Mouse (Mus musculus) left cerebral cortex, adult 2 months (tissue): ENCODE results near the gene Sgip1. TPM values are rescaled to one million over a fixed set of nuclear protein-coding genes. Genes with fewer than 3 reads are reported as not detected.
A peak's percentile ranks its signal among the peaks of the same experiment; 100 is the strongest.

Experiments
- DNase-seq, 2 experiments: peaks; one replicate each; pipeline ENCODE4 v3.0.0; 2021 to 2022; ENCODE audit warnings: low spot score in 2 of 2, mixed read lengths in 1 of 2; ENCODE audit errors: extremely low spot score in 1 of 2
- H3K27ac ChIP-seq: fragments of 200-600 bp; 2 replicates; pipeline ENCODE4 v1.8.1; 2022
- H3K4me3 ChIP-seq: fragments of 200-600 bp; 2 replicates; pipeline ENCODE4 v1.8.1; 2022
- CTCF ChIP-seq: fragments of 200-600 bp; IDR thresholded peaks from 2 replicates; pipeline ENCODE4 v1.8.1; 2022; ENCODE audit warnings: antibody characterized with exemption, mild to moderate bottlenecking, moderate library complexity
- intact Hi-C: fragments of 180-260 bp; cut with DNase I; formaldehyde crosslinking; loops from one replicate; pipeline ENCODE4 v1.15.1; 2025
- total RNA-seq, 2 experiments: library from RNA; stranded (reverse); gene quantifications; 2 replicates each; pipeline ENCODE4 v1.2.3; 2021

Gene Sgip1
- total RNA-seq, 2 experiments from 2014 or later = 293 to 300 TPM

DNA sequence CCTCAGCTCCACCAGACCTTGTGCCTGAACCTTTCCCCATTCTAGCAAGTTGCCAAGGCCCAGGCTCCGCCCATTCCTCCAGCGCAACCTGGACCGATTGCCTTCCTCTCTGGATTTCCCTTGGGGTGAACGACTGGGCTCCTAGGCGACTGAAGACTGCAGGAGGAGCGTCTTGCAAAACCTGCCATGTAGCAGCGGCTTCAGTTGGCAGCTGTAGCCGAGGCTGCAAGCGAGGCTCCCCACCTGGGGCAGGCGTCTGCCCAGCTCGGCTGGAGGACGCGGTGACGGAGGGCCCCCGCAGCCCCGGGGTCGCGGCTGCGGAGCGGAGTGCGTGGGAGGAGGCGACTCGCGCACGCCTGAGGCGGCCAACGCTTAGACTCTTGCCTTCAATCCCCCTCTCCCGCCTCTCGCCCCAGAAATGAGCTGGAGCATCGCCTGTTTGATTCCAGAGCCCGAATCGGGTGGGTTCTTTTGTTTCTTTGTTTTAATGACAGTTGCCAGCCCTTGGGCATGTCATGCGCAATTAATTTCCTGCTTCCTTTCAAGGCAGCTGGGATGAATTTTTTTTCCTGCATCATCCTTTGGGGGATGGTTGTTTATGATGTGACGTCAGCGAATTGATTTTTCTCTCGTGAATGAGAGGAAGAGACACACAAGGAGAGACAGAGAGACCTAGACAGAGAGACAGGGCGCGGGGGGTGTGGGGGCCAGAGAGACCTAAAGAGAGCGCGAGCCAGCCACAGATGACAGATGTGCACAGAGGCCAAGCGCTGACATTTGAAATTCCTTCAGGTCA, 18.2 kb downstream of the Sgip1 start:
- intact Hi-C loops = no loop called here
- DNase-seq = peak; percentile 64 to 70
- peak overlapping the region; percentile 79 for H3K4me3 ChIP-seq
- peak overlapping the region; percentile 98 for H3K27ac ChIP-seq
- TF ChIP-seq CTCF = no peak

- Histone ChIP-seq H3K4me3 (peak overlapping the region; percentile 79), H3K27ac (peak overlapping the region; percentile 98)
- DNase-seq = peak; percentile 87 to 89
- intact Hi-C loops = loop anchor here (1.0 to 10.0 kb wide), 4 partner anchors 77 to 355 kb away; partner anchors contain the start of genes Mier1 and Wdr78
- no peak for TF ChIP-seq CTCF
Observed at GRCm38 (mm10) chr4:102760042-102760821, 19.1 kb downstream of the Sgip1 start.

- no peak for DNase-seq
- peak overlapping the region; percentile 79 for H3K4me3 ChIP-seq
- intact Hi-C loops = loop anchor here (5.0 to 10.0 kb wide), 3 partner anchors 75 to 353 kb away; partner anchors contain the start of genes Mier1 and Wdr78
- no peak for TF ChIP-seq CTCF
- peak overlapping the region; percentile 5 for H3K27ac ChIP-seq
Observed at GRCm38 (mm10) chr4:102762075-102762474, 21.0 kb downstream of the Sgip1 start.

DNA sequence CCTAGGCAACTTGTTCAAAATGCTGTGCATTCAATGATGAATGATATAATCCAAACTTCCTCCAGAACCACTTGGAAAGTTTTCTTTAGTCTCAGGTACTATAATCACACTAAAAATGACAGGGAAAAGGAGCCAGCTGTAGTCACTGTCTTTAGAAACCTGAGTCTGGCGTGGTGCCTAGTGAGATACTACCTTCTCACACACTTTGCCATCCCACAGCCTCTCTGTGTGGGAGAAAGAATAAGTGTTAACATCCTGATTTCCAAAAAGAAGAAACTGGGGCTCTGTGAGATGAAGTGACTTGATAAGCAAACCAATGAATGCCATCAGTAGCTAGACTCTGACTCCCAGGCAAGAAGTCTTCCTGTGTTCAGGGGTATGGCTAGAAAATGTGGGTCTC, 28.0 kb downstream of the Sgip1 start:
- intact Hi-C loops = loop anchor here (10.0 kb wide), 1 partner anchor 346 kb away; the partner anchor contains the start of genes Mier1 and Wdr78
- DNase-seq = peak in 1 of 2 experiments; percentile 14

GRCm38 (mm10) chr4:102769936-102770335, 28.8 kb downstream of the Sgip1 start:
- intact Hi-C loops = loop anchor here (10.0 kb wide), 1 partner anchor 345 kb away; the partner anchor contains the start of genes Mier1 and Wdr78
- no peak for DNase-seq
- TF ChIP-seq CTCF = no peak
- Histone ChIP-seq H3K27ac (no peak overlapping the region), H3K4me3 (no peak overlapping the region)

More for the DNA sequence above, 28.0 kb downstream of the Sgip1 start:
- H3K27ac ChIP-seq = no peak overlapping the region
- H3K4me3 ChIP-seq = no peak overlapping the region
- TF ChIP-seq CTCF = no peak

DNA sequence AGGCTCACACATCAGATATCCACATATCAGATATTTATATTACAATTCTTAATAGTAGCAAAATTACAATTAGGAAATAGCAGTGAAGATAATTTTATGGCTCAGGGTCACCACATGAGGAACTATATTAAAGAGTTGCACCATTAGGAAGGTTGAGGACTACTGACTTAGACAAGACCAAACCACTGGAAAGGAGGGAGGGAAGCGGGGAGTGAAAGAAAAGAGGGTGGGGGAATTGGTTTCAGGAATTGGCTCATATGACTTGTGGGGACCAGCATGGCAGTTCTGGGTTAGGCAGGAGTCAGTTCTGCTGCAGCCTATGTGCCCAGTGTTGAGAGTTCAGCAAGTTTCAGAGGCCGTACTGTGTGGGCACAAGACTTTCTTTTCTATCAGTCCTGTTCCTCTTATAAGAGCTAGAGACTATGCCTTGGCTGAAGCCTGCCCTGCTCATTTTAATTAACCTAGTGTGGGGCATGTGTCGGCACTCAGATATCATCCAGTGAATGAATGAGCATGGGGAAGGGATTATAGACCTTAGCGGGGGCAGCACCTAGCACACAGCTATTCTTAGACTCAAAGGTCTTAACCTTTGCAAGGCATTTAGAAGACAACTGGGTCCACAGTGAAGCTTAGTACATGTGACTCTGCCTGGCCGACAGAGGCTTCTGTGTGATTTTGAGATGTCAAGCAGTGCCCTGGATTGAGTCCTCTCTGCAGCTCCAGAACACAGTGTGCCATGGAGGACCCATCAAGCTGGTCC, 30.7 kb downstream of the Sgip1 start:
- intact Hi-C loops = no loop called here
- Histone ChIP-seq H3K27ac (no peak overlapping the region), H3K4me3 (no peak overlapping the region)
- DNase-seq = no peak
- TF ChIP-seq CTCF = no peak

DNA sequence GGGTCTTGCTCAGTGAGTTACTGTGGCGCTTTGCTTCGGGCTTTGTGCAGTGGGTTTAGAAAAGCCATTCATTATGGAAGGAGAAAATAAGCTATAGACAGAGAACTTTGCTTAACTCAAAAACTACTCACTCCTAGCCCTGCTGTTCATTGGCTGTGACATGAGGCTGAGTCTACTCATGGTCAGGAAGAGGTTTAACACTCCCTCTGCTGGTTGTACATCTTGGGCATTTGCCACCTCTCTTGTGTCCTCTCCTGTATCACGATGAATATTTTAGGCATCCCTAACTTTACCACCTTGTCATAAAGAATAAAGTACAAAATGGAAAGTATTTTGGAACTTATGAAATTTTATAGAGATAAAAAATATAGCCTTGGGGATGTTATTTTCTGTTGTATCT, 32.1 kb downstream of the Sgip1 start:
- intact Hi-C loops = no loop called here
- DNase-seq = no peak
- no peak overlapping the region for H3K27ac ChIP-seq
- H3K4me3 ChIP-seq = no peak overlapping the region
- peak; percentile 14 for TF ChIP-seq CTCF

DNA sequence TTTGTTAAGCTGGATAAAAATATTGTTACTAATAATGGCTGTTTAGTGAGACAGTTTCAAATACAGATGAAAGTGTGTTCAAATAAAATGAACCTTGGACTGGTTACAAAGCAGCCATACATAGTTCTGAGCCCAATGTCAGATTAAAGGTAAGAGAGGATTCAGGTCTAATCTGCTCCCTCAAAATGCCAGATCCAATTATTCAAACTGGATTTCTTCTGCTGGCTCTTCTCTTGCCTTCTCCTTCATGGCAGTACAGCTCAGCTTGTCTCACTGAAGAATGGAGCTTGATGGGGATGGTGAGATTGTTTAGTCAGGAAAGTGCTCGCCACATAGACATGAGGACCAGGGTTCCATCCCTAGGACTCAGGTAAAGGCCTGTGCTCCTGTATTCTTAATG, 32.7 kb downstream of the Sgip1 start:
- intact Hi-C loops = no loop called here
- no peak for DNase-seq
- no peak for TF ChIP-seq CTCF
- Histone ChIP-seq H3K4me3 (no peak overlapping the region), H3K27ac (no peak overlapping the region)

- DNase-seq = no peak
- no peak overlapping the region for H3K4me3 ChIP-seq
- TF ChIP-seq CTCF = no peak
- intact Hi-C loops = no loop called here
- no peak overlapping the region for H3K27ac ChIP-seq
Observed at GRCm38 (mm10) chr4:102774549-102774948, 33.5 kb downstream of the Sgip1 start.

- intact Hi-C loops = no loop called here
- Histone ChIP-seq H3K4me3 (no peak overlapping the region), H3K27ac (no peak overlapping the region)
- no peak for TF ChIP-seq CTCF
- DNase-seq = no peak
Observed at GRCm38 (mm10) chr4:102775596-102776270, 34.6 kb downstream of the Sgip1 start.

- Histone ChIP-seq H3K4me3 (no peak overlapping the region), H3K27ac (no peak overlapping the region)
- intact Hi-C loops = no loop called here
- no peak for DNase-seq
- TF ChIP-seq CTCF = no peak
Observed at GRCm38 (mm10) chr4:102779902-102780301, 38.8 kb downstream of the Sgip1 start.
